Mouse (Mus musculus) neural tube, embryonic 14.5 days (tissue): ENCODE measurements around the gene Heatr5b. TPM values are rescaled to one million over a fixed set of nuclear protein-coding genes. Genes with fewer than 3 reads are reported as not detected.

Experiments
- ATAC-seq: fragments of 200-750 bp; cut with Nextera tagmentation; 2 replicates; pipeline ENCODE4 v1.8.0; 2017; ENCODE audit warnings: low read depth, mild to moderate bottlenecking, moderate TSS enrichment, moderate library complexity
- H3K27ac ChIP-seq: fragments of 300-500 bp; sonication (generic); 2 replicates; pipeline ENCODE4 v1.5.1; 2014; ENCODE audit warnings: low read depth, mild to moderate bottlenecking, control low read depth, low read length, moderate library complexity, mixed read lengths
- H3K27me3 ChIP-seq: fragments of 300-500 bp; sonication (generic); 2 replicates; pipeline ENCODE4 v1.6.1; 2014; ENCODE audit warnings: low read length; ENCODE audit not compliant: control insufficient read depth, insufficient read depth
- H3K36me3 ChIP-seq: fragments of 300-500 bp; sonication (generic); 2 replicates; pipeline ENCODE4 v1.6.1; 2014; ENCODE audit warnings: low read length, mixed read lengths; ENCODE audit not compliant: control insufficient read depth, insufficient read depth
- H3K4me1 ChIP-seq: fragments of 300-500 bp; sonication (generic); 2 replicates; pipeline ENCODE4 v1.6.1; 2014; ENCODE audit warnings: low read length; ENCODE audit not compliant: control insufficient read depth, insufficient read depth
- H3K4me2 ChIP-seq: fragments of 300-500 bp; sonication (generic); 2 replicates; pipeline ENCODE4 v1.6.1; 2014; ENCODE audit warnings: mild to moderate bottlenecking, low read depth, low read length, control low read depth
- H3K4me3 ChIP-seq: fragments of 300-500 bp; sonication (generic); 2 replicates; pipeline ENCODE4 v1.5.1; 2014; ENCODE audit warnings: low read depth, low read length, control low read depth, mixed read lengths
- H3K9ac ChIP-seq: fragments of 300-500 bp; sonication (generic); replicated peaks from 2 replicates; pipeline ENCODE4 v1.6.1; 2014; ENCODE audit warnings: low read depth, mild to moderate bottlenecking, control low read depth, low read length, mixed read lengths
- H3K9me3 ChIP-seq: fragments of 300-500 bp; sonication (generic); 2 replicates; pipeline ENCODE4 v1.6.1; 2016; ENCODE audit warnings: low read length; ENCODE audit not compliant: control insufficient read depth
- WGBS: fragments of 180-500 bp; shearing (Covaris S2); extraction: QIAGEN DNeasy Blood & Tissue Kit; methylation state at CpG from one replicate; pipeline ENCODE4 v1.1.7; 2014; 5-methylcytosine and 5-hydroxymethylcytosine counted together
- polyA plus RNA-seq: library from polyadenylated mRNA; unstranded; fragments of >200 nt; fragmentation: Nextera tagmentation; extraction: Ambion mirVana; gene quantifications from 2 replicates; pipeline ENCODE4 v1.2.1, GENCODE M21; 2014

Heatr5b gene
- polyA plus RNA-seq, 1 experiment from 2014 or later: 19.4 TPM

DNA sequence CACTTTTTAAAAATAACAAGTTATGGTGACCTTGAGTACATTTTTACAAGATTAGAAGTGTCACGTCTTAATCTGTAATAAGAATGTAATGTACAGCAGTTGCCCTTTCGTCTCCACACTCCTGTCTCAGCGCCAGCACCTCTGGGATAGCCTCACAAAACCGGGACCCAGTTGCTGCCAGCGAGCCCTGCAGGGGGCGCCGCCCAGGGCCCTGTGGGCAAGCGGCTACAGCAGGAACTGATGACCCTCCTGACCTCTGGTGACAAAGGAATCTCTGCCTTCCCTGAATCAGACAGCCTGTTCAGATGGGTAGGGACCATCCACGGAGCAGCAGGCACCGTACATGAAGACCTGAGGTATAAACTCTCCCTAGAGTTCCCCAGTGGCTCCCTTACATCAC, 83.1 kb downstream of the Heatr5b start:
- Histone ChIP-seq H3K9ac (no peak overlapping the region), H3K4me1 (no peaks in the 10 kb centered on the region), H3K9me3 (no peaks in the 10 kb centered on the region), H3K4me3 (no peak overlapping the region), H3K27me3 (no peaks in the 10 kb centered on the region), H3K4me2 (no peak overlapping the region), H3K27ac (no peak overlapping the region), H3K36me3 (peaks cover 14% of the 10 kb centered on the region; the same call in 1 of the 2 replicates)
- no peak for ATAC-seq
- WGBS: 53% methylated on average over 10 of the region's 10 CpGs

DNA sequence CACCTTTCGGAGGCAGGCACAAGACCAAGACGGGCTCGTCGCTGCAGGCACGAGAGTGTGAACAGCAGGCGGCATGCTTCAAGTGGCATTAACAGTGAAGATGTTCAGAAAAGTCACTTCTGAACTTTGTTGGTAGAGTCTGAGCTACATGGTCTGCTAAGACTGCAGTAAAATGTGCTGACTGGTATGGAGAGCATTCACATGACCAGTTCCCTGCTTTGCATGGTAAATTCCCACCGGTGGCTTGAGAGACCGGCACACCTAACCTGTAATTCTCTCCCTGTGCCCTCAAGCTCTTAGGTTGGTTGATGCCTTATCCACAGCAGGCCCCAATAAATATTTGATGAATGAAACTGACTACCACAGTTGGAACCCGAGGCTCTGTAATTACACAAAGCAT, 86.7 kb downstream of the Heatr5b start:
- Histone ChIP-seq H3K4me3 (no peak overlapping the region), H3K4me1 (no peaks in the 10 kb centered on the region), H3K27me3 (no peaks in the 10 kb centered on the region), H3K4me2 (no peak overlapping the region), H3K27ac (no peak overlapping the region), H3K9me3 (no peaks in the 10 kb centered on the region), H3K9ac (no peak overlapping the region), H3K36me3 (peaks cover 6% of the 10 kb centered on the region; the same call in 1 of the 2 replicates)
- WGBS: 76% methylated on average over 9 of the region's 9 CpGs
- ATAC-seq: no peak

DNA sequence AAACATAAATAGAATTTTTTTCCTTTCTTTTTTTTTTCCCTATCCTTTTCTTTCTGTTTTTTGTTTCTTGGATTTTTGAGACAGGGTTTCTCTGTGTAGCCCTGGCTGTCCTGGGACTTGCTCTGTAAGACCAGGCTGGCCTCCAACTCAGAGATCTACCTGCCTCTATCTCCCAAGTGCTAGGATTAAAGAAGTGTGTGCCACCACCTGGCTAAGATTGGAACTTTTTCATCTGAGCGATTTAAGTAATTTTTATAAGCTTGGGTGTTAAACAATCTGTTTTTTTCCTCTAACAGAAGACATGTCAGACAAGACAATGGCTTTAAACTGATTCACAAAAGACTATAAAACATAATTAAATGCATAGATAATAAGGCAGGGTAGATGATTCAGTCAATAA, 96.7 kb downstream of the Heatr5b start:
- H3K4me1 ChIP-seq: peaks cover 13% of the 10 kb centered on the region; the same call in 1 of the 2 replicates
- H3K4me3 ChIP-seq: no peak overlapping the region
- no peak overlapping the region for H3K27ac ChIP-seq
- ATAC-seq: no peak
- no peaks in the 10 kb centered on the region for H3K9me3 ChIP-seq
- no peaks in the 10 kb centered on the region for H3K36me3 ChIP-seq
- 54% methylated on average over 1 of the region's 1 CpGs for WGBS
- H3K4me2 ChIP-seq: no peak overlapping the region
- no peaks in the 10 kb centered on the region for H3K27me3 ChIP-seq
- no peak overlapping the region for H3K9ac ChIP-seq

DNA sequence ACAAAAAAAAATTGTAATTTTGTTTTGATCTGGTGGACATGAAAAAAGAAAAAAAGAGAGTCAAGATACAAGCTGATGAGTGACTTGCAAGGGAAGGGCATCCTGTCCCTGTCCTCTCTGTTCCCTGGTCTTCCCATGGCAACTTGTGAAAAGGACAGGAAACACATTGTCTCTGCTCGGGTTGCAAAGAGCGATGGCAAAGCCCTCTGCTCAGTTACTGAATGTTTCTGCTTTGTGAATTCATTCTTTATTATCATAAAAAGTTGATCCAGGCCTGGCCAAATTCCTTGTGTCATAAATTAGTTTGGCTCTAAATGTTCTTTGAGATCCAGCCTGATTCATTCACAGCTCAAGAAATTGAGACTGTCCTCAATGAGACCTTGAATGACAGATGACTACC, 97.4 kb downstream of the Heatr5b start:
- WGBS: 33% methylated on average over 2 of the region's 2 CpGs
- Histone ChIP-seq H3K4me2 (no peak overlapping the region), H3K4me3 (no peak overlapping the region), H3K27ac (no peak overlapping the region), H3K4me1 (peaks cover 13% of the 10 kb centered on the region; the same call in 1 of the 2 replicates), H3K27me3 (no peaks in the 10 kb centered on the region), H3K9me3 (no peaks in the 10 kb centered on the region), H3K9ac (no peak overlapping the region), H3K36me3 (no peaks in the 10 kb centered on the region)
- no peak for ATAC-seq

DNA sequence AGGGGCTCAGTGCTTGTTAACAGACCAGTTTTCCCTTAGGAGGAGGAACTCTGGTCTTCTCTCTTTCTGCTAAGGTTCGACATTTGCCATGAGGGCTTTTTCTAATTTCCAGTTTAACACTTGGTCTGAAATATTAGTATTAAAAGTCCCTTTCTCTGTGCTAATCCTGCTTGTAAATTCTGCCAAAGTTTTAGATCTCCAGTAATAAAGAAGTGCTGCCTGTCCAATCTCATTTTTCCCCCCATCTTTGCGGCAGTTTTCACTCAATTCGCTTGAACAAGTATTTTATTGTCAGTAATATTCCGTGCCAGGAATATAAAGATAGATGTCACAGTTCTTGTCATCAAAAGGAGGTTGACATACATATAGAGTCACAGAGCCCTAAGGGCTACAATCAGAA, 98.1 kb downstream of the Heatr5b start, which contains the start of gene Strn:
Gene Strn (minus strand): TSS at position 101 of the 400 bp plus-strand sequence.
- Histone ChIP-seq H3K4me2 (peak within 1 kb of the TSS; percentile 85), H3K9ac (peak within 1 kb of the TSS; percentile 91), H3K4me1 (peaks cover 16% of the 10 kb centered on the region; the same call in 1 of the 2 replicates), H3K9me3 (no peaks in the 10 kb centered on the region), H3K27ac (peak within 1 kb of the TSS; percentile 62), H3K4me3 (peak within 1 kb of the TSS; percentile 96), H3K27me3 (no peaks in the 10 kb centered on the region), H3K36me3 (no peaks in the 10 kb centered on the region)
- 25% methylated on average over 4 of the region's 4 CpGs for WGBS
- ATAC-seq: no peak

DNA sequence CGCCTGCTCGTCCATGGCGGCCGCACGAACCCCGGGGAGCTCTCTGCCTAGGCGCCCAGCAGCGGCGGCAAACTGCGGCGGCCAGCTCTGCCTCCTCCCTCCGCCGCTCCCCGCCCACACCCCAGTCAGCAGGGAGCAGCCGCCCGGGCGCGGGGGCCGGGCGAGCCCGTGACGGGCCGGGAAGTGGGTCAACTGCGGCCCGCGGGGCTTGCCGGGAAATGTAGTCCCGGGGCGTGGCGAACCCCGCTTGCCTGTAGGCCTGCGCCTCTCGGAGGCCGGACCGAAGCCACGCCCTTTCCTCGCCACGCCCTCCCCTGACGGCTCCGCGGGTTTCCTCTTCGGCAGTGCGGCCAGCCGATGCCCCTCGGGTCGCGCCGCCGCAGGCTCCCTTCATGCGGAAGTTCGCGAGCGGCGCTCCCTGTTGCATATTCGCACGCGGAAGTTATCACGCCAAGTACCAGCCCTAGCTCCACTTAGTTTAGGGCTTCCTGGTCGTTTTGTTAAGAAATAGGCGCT, 98.6 kb downstream of the Heatr5b start:
- Histone ChIP-seq H3K9me3 (no peaks in the 10 kb centered on the region), H3K4me1 (peaks cover 16% of the 10 kb centered on the region; the same call in 1 of the 2 replicates), H3K4me2 (peak overlapping the region; percentile 85), H3K27me3 (no peaks in the 10 kb centered on the region), H3K36me3 (no peaks in the 10 kb centered on the region), H3K9ac (peak overlapping the region; percentile 91), H3K27ac (peak overlapping the region; percentile 62), H3K4me3 (peak overlapping the region; percentile 96)
- peak; percentile 99 for ATAC-seq
- WGBS: 0% methylated on average over 36 of the region's 60 CpGs

DNA sequence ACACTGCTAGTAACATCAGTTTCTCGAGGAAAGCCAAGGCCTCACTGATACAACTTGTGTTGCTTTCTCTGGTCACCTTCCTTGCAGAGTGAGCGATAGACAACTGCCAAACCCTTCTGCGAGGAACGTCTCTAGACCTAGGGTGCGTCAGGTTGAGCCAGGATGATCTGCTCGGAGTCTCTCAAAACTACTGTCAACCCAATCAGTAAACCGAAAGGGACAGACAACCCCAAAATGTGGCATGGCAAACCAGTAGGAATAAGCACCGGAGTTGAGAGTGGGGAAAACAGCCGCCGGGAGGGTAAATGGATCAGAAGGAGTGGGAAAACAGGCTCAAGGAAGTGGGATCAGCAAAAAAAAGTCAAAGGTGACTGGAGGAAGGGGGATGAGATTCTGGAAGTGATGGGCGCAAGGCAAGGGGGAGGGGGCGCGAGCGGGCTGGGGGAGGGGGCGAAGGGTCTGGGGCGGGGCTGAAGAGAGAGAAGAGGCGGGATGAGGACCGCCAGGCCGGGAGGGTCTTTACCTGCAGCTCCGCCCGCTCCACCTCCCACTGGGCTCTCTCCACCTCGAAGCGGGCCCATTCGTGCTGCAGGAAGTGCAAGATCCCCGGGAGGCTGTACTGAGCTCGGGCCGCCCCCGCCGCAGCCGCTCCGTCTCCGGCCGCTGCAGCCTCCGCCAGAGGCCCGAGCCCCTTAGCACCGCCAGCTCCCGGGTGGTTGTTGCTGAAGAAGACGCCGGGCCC, 99.3 kb downstream of the Heatr5b start:
- peaks cover 16% of the 10 kb centered on the region; the same call in 1 of the 2 replicates for H3K4me1 ChIP-seq
- ATAC-seq: 0 out of 2 replicates have a peak, but pooled peaks have one; percentile 0
- H3K4me3 ChIP-seq: peak overlapping the region; percentile 96
- H3K4me2 ChIP-seq: peak overlapping the region; percentile 85
- no peaks in the 10 kb centered on the region for H3K9me3 ChIP-seq
- peak overlapping the region; percentile 91 for H3K9ac ChIP-seq
- no peaks in the 10 kb centered on the region for H3K36me3 ChIP-seq
- H3K27me3 ChIP-seq: no peaks in the 10 kb centered on the region
- H3K27ac ChIP-seq: peak overlapping the region; percentile 62
- under 1% methylated on average over 21 of the region's 39 CpGs for WGBS

DNA sequence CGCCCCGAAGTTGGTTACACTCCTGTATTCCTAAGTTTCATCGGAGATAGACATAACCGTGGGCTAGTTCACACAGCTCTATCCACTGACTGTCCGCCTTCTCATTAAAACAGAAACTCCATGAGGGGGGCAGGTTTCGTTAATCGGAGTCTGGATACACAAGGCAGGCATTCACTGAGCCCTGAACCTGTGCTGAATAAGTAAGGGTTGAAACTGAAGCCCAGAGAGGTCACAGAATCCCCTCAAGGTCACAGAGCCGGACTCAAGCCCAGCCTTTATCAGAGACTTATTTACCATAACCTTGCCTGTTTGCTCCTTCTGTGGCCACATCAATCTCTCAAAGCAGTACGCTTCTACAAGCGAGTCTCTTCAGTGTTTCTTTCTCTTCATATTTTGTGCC, 100.4 kb downstream of the Heatr5b start:
- H3K4me3 ChIP-seq: no peak overlapping the region
- H3K27me3 ChIP-seq: no peaks in the 10 kb centered on the region
- peaks cover 16% of the 10 kb centered on the region; the same call in 1 of the 2 replicates for H3K4me1 ChIP-seq
- peak overlapping the region; percentile 85 for H3K4me2 ChIP-seq
- no peaks in the 10 kb centered on the region for H3K36me3 ChIP-seq
- ATAC-seq: no peak
- H3K27ac ChIP-seq: no peak overlapping the region
- WGBS: 85% methylated on average over 10 of the region's 10 CpGs
- no peak overlapping the region; the same call in 1 of the 2 replicates for H3K9ac ChIP-seq
- no peaks in the 10 kb centered on the region for H3K9me3 ChIP-seq

DNA sequence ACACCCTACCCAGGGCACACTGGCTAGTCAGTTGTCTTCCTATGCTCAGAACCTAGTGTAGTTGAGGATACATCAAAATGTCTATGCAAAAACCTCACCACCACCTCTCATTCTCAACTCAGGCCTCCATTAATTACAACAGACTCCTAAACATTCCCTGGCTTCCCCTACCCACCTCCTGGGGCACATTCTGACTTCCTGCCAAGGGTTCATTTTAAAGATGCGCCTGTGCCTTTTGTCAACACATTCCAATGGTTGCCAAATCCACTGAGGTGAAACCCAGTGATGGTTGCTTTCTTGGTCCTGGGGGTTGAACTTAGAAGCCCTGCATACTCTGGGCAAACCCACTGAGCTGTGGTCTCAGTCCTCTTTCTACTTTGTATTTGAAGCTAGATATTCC, 103.1 kb downstream of the Heatr5b start:
- no peak overlapping the region for H3K27ac ChIP-seq
- no peak overlapping the region for H3K4me2 ChIP-seq
- 23% methylated on average over 1 of the region's 1 CpGs for WGBS
- ATAC-seq: no peak
- no peak overlapping the region for H3K9ac ChIP-seq
- no peaks in the 10 kb centered on the region for H3K9me3 ChIP-seq
- H3K4me3 ChIP-seq: no peak overlapping the region
- H3K27me3 ChIP-seq: no peaks in the 10 kb centered on the region
- no peaks in the 10 kb centered on the region for H3K36me3 ChIP-seq
- H3K4me1 ChIP-seq: peaks cover 16% of the 10 kb centered on the region; the same call in 1 of the 2 replicates
